Mouse (Mus musculus) embryonic facial prominence, embryonic 14.5 days (tissue): Measurements from ENCODE around the gene Smim20. TPM values are rescaled to one million over a fixed set of nuclear protein-coding genes. Genes with fewer than 3 reads are reported as not detected.

Source experiments
- ATAC-seq: fragments of 200-750 bp; cut with Nextera tagmentation; 2 replicates; pipeline ENCODE4 v1.8.0; 2017; ENCODE audit warnings: low read depth, moderate number of reproducible peaks, moderate TSS enrichment
- DNase-seq: peaks from one replicate; pipeline ENCODE4 v3.0.0-alpha.2; 2015; ENCODE audit warnings: low spot score
- H3K27ac ChIP-seq: fragments of 300-500 bp; sonication (generic); replicated peaks from 2 replicates; pipeline ENCODE4 v1.5.1; 2014; ENCODE audit warnings: low read depth, mild to moderate bottlenecking, low read length, moderate library complexity
- H3K27me3 ChIP-seq: fragments of 300-500 bp; sonication (generic); replicated peaks from 2 replicates; pipeline ENCODE4 v1.6.1; 2014; ENCODE audit warnings: low read length; ENCODE audit not compliant: control insufficient read depth, insufficient read depth
- H3K36me3 ChIP-seq: fragments of 300-500 bp; sonication (generic); 2 replicates; pipeline ENCODE4 v1.6.1; 2014; ENCODE audit warnings: low read length, mixed read lengths; ENCODE audit not compliant: control insufficient read depth, insufficient read depth
- H3K4me1 ChIP-seq: fragments of 300-500 bp; sonication (generic); 2 replicates; pipeline ENCODE4 v1.6.1; 2014; ENCODE audit warnings: antibody characterized with exemption, low read length; ENCODE audit not compliant: control insufficient read depth, insufficient read depth
- H3K4me2 ChIP-seq: fragments of 300-500 bp; sonication (generic); 2 replicates; pipeline ENCODE4 v1.6.1; 2014; ENCODE audit warnings: low read depth, mild to moderate bottlenecking, low read length, moderate library complexity, mixed read lengths
- H3K4me3 ChIP-seq: fragments of 300-500 bp; sonication (generic); 2 replicates; pipeline ENCODE4 v1.5.1; 2014; ENCODE audit warnings: low read depth, mild to moderate bottlenecking, low read length
- H3K9ac ChIP-seq: fragments of 300-500 bp; sonication (generic); 2 replicates; pipeline ENCODE4 v1.6.1; 2014; ENCODE audit warnings: low read depth, mild to moderate bottlenecking, low read length, moderate library complexity, mixed read lengths
- H3K9me3 ChIP-seq: fragments of 300-500 bp; sonication (generic); 2 replicates; pipeline ENCODE4 v1.6.1; 2016; ENCODE audit warnings: low read length; ENCODE audit not compliant: control insufficient read depth
- WGBS: fragments of 180-500 bp; shearing (Covaris S2); extraction: QIAGEN DNeasy Blood & Tissue Kit; methylation state at CpG from one replicate; pipeline ENCODE4 v1.1.7; 2014; 5-methylcytosine and 5-hydroxymethylcytosine counted together
- polyA plus RNA-seq: library from polyadenylated mRNA; unstranded; fragments of >200 nt; fragmentation: Nextera tagmentation; extraction: Ambion mirVana; gene quantifications from 2 replicates; pipeline ENCODE4 v1.2.1, GENCODE M21; 2014

Smim20 gene
- polyA plus RNA-seq, 1 experiment from 2014 or later: 96.7 TPM

DNA sequence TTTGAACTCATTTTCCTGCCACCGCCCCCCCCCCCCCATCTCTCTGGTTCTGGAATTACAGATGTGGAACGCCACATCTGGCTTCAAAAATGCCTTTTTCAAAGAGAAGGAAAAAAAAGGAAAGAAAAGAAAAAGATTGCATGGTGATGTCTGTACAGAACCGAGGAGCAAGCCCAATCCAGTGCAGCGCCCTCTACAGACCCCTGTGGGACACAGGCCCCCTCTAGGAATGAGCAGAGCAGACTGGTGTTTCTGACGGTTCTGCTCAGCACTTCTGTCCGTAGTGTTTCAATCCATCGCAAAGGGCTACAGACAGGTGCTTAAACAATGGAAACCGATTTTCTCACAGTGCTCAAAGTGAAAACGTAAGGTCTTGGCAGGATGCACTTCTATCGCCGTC, 55.6 kb downstream of the Smim20 start:
- WGBS: 80% methylated on average over 11 of the region's 11 CpGs

DNA sequence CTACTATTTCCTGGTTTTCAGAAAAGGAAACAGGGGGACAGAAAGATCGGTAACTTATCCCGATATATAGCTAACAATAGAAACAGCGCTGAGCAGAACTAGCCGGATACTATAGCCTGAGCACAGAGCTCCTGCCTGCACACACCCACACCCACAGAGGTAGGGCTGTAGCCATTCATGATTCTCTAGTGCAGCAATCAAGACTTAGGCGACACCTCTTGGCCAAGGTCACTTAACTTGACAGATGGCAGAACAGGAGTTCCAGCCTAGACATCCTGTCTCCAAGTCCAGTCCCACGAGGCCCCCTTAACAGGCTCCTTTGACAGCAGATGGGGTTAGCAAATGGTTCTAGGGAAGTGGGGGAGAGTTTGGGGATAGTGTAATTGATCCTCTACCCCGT, 56.2 kb downstream of the Smim20 start:
- peaks cover 7% of the 10 kb centered on the region; the same call in 1 of the 2 replicates for H3K4me1 ChIP-seq
- no peak overlapping the region for H3K4me3 ChIP-seq
- no peaks in the 10 kb centered on the region for H3K9me3 ChIP-seq
- H3K36me3 ChIP-seq: no peaks in the 10 kb centered on the region
- peak; percentile 42 for ATAC-seq
- H3K27me3 ChIP-seq: no peaks in the 10 kb centered on the region; the same call in 1 of the 2 replicates
- no peak overlapping the region for H3K9ac ChIP-seq
- H3K27ac ChIP-seq: no peak overlapping the region
- WGBS: 62% methylated on average over 7 of the region's 7 CpGs
- no peak overlapping the region for H3K4me2 ChIP-seq
- DNase-seq: peak; percentile 46

More for the DNA sequence above, 55.6 kb downstream of the Smim20 start:
- DNase-seq: no peak
- no peaks in the 10 kb centered on the region for H3K9me3 ChIP-seq
- ATAC-seq: no peak
- H3K27ac ChIP-seq: no peak overlapping the region
- no peak overlapping the region for H3K4me3 ChIP-seq
- H3K9ac ChIP-seq: no peak overlapping the region
- H3K4me1 ChIP-seq: peaks cover 7% of the 10 kb centered on the region; the same call in 1 of the 2 replicates
- H3K27me3 ChIP-seq: no peaks in the 10 kb centered on the region
- no peak overlapping the region for H3K4me2 ChIP-seq
- H3K36me3 ChIP-seq: no peaks in the 10 kb centered on the region

DNA sequence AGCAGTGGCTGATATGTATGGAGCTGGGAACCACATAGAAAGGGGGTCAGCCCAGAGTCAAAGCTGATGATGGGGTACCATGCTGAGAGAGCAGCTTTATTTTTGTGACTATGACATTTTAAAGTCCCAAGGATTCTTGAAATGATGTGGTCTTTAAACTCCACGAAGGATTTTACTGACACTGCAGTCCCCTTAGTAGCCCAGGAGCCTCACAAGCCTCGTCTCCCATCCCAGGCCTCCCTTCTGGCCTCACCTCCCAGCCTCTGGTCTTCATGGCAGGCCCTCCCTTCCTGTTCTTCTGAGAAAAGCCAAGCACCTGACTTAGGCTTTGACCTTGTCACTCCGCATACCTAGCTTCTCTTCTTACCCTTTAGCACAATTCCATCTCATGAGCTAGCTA, 57.4 kb downstream of the Smim20 start:
- H3K4me1 ChIP-seq: peaks cover 7% of the 10 kb centered on the region; the same call in 1 of the 2 replicates
- no peak overlapping the region for H3K4me3 ChIP-seq
- no peaks in the 10 kb centered on the region for H3K36me3 ChIP-seq
- H3K9ac ChIP-seq: no peak overlapping the region
- no peak for ATAC-seq
- no peaks in the 10 kb centered on the region; the same call in 1 of the 2 replicates for H3K27me3 ChIP-seq
- no peak overlapping the region for H3K4me2 ChIP-seq
- no peak overlapping the region for H3K27ac ChIP-seq
- 71% methylated on average over 3 of the region's 3 CpGs for WGBS
- no peak for DNase-seq
- H3K9me3 ChIP-seq: no peaks in the 10 kb centered on the region

DNA sequence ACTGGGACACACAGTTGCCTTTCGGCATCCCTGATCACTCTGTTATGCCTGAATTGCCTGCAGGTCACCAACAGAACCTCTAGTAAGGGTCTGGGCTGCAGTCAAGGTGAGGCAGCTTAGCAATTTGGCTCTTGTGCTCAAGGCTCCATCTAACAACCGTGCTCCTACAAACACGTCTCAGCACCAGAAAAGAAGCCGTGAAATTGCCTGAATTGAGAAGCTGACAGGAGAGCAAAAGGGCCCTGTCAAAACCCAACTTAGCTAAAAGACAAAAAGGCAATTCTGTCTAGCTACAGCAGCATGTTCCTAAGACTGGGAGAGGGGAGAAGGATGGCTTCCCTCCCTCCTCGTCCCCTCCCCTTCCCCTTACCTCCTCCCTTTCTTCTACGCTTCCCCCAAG, 57.9 kb downstream of the Smim20 start:
- no peak overlapping the region for H3K4me2 ChIP-seq

DNA sequence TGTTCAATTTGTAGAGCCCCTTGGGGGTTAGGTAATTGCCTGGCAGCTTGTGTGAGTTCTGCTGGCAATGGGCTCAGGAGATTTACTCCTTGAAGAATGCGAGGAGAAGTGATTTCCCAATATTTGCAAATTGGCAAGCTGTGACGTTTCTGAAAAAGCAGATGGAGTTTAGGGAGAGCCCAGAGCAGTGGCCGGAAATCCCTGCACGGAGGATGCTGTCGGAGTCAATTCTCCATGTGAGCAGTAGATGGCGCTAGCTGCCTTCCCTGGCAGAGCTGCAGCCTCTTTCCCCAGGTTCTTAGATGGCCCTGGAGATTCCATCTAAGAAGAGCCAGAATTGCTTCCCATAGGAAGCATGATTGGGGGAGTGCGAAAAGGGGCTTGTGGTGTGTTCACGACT, 59.1 kb downstream of the Smim20 start:
- no peaks in the 10 kb centered on the region; the same call in 1 of the 2 replicates for H3K4me1 ChIP-seq
- H3K27me3 ChIP-seq: no peaks in the 10 kb centered on the region; the same call in 1 of the 2 replicates
- H3K9ac ChIP-seq: no peak overlapping the region
- no peaks in the 10 kb centered on the region for H3K9me3 ChIP-seq
- WGBS: 4% methylated on average over 8 of the region's 8 CpGs
- peak; percentile 84 for ATAC-seq
- peak overlapping the region; percentile 37 for H3K4me2 ChIP-seq
- no peak overlapping the region for H3K4me3 ChIP-seq
- DNase-seq: peak; percentile 82
- no peak overlapping the region for H3K27ac ChIP-seq
- H3K36me3 ChIP-seq: no peaks in the 10 kb centered on the region

More for the DNA sequence above, 57.9 kb downstream of the Smim20 start:
- 39% methylated on average over 6 of the region's 6 CpGs for WGBS
- DNase-seq: no peak
- H3K27me3 ChIP-seq: no peaks in the 10 kb centered on the region; the same call in 1 of the 2 replicates
- H3K27ac ChIP-seq: no peak overlapping the region
- H3K4me1 ChIP-seq: peaks cover 6% of the 10 kb centered on the region; the same call in 1 of the 2 replicates
- H3K36me3 ChIP-seq: no peaks in the 10 kb centered on the region
- no peaks in the 10 kb centered on the region for H3K9me3 ChIP-seq
- no peak overlapping the region for H3K9ac ChIP-seq
- ATAC-seq: no peak
- H3K4me3 ChIP-seq: no peak overlapping the region

DNA sequence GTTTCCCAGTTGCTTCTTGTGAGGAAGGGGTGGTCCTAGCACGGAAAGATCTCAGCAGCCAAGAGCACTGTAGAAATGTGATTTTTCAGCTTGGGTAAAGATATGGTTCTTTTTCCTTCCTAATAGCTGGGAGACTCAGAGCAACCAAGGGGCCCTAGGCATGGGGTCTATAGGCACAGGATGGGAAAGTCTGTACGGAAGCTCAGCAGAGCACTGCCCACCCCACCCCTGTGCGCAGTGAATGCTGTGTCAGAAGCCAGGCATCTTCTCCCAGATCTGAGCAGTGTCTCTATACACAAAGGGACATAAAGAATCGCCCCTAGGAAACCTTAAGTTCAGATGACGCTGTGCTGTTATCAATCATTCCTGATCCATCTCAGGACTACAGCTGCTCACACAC, 59.6 kb downstream of the Smim20 start:
- no peak overlapping the region for H3K27ac ChIP-seq
- 62% methylated on average over 5 of the region's 5 CpGs for WGBS
- H3K4me1 ChIP-seq: no peaks in the 10 kb centered on the region; the same call in 1 of the 2 replicates
- DNase-seq (no peak), ATAC-seq (peak; percentile 24; the same call in 1 of the 2 replicates)
- no peaks in the 10 kb centered on the region; the same call in 1 of the 2 replicates for H3K27me3 ChIP-seq
- peak overlapping the region; percentile 37 for H3K4me2 ChIP-seq
- no peak overlapping the region for H3K9ac ChIP-seq
- no peak overlapping the region for H3K4me3 ChIP-seq
- H3K9me3 ChIP-seq: no peaks in the 10 kb centered on the region
- H3K36me3 ChIP-seq: no peaks in the 10 kb centered on the region

Other genes starting within 250 kb of the Smim20 start
- 0.34 and 0.72 TPM in 2 replicates for gene Slc34a2, start 229.0 kb upstream of the Smim20 start, polyA plus RNA-seq
- 5.9 and 6.9 TPM in 2 replicates for gene Sel1l3, start 53.2 kb upstream of the Smim20 start, polyA plus RNA-seq
- gene Rbpj, start 199.1 kb downstream of the Smim20 start, polyA plus RNA-seq: 48.1 and 49.4 TPM in 2 replicates